Mouse (Mus musculus) forelimb bud, embryonic 11.5 days (tissue): ENCODE measurements around the gene Cdh6.

Source experiments
- DNase-seq: peaks from one replicate; pipeline ENCODE4 v3.0.0-alpha.2; 2012; ENCODE audit warnings: low read depth, low spot score

Gene Cdh6

GRCm38 (mm10) chr15:13067429-13068212 lies 105.9 kb downstream of the Cdh6 start:
- peak; percentile 65 for DNase-seq

- DNase-seq: peak; percentile 63
Measured at GRCm38 (mm10) chr15:13066765-13067164, 106.7 kb downstream of the Cdh6 start.

- DNase-seq: no peak
Measured at GRCm38 (mm10) chr15:13063633-13064032, 109.8 kb downstream of the Cdh6 start.

- no peak for DNase-seq
Measured at GRCm38 (mm10) chr15:13057728-13058127, 115.7 kb downstream of the Cdh6 start.

GRCm38 (mm10) chr15:13057302-13057701 lies 116.2 kb downstream of the Cdh6 start:
- no peak for DNase-seq

GRCm38 (mm10) chr15:13047910-13048309 lies 125.6 kb downstream of the Cdh6 start:
- no peak for DNase-seq

GRCm38 (mm10) chr15:13034436-13034835 lies 139.0 kb downstream of the Cdh6 start:
- DNase-seq: no peak

- DNase-seq: no peak
Measured at GRCm38 (mm10) chr15:13030641-13031040, 142.8 kb downstream of the Cdh6 start.

GRCm38 (mm10) chr15:13027513-13027912 lies 146.0 kb downstream of the Cdh6 start:
- no peak for DNase-seq

- DNase-seq: no peak
Measured at GRCm38 (mm10) chr15:13016756-13017357, 156.6 kb downstream of the Cdh6 start.

- no peak for DNase-seq
Measured at GRCm38 (mm10) chr15:13008803-13009202, 164.7 kb downstream of the Cdh6 start.

GRCm38 (mm10) chr15:13005934-13006333 lies 167.5 kb downstream of the Cdh6 start:
- no peak for DNase-seq

- DNase-seq: no peak
Measured at GRCm38 (mm10) chr15:13001549-13001948, 171.9 kb downstream of the Cdh6 start.

- DNase-seq: no peak
Measured at GRCm38 (mm10) chr15:12994563-12995359, 178.7 kb downstream of the Cdh6 start.
